Mouse (Mus musculus): ENCODE measurements around the gene Znrd1as. TPM values are rescaled to one million over a fixed set of nuclear protein-coding genes. Genes with fewer than 3 reads are reported as not detected.

Znrd1as gene
- polyA plus RNA-seq, 1 experiment from 2014 or later: 9.9 TPM

- Histone ChIP-seq H3K4me3 (no peak overlapping the region), H3K36me3 (replicated peaks) (peaks cover 57% of the 10 kb centered on the region), H3K4me1 (no peaks in the 10 kb centered on the region), H3K27ac (no peak overlapping the region), H3K9me3 (no peaks in the 10 kb centered on the region), H3K27me3 (ENCODE audit: poor library complexity, severe bottlenecking) (no peaks in the 10 kb centered on the region)
- WGBS: 87% methylated on average over 3 of the region's 3 CpGs
- DNase-seq (ENCODE audit: extremely low spot score, low spot score): no peak
These were observed 53.3 kb downstream of the Znrd1as start for GRCm38 (mm10) chr17:37011719-37012118.

DNA sequence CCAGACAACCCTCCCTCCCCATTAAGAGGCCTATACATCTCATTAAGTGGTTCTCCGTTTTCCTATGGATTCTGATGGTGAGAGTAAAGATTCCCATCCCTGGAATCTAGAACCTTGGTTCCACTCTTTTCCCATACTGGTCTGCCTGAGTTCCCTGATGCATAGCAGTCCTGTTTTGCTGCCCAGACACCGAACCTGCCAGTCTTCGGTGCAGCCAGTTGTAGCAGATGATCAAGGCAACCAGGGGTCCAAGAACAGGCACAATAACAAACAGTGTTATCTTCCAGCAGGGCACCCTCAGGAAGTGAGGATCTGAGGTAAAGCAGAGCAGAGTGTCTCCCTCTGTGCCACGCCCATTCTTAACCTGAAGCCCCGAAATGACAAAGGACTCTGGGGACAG, 53.7 kb downstream of the Znrd1as start:
- Histone ChIP-seq H3K4me1 (no peaks in the 10 kb centered on the region), H3K27me3 (ENCODE audit: poor library complexity, severe bottlenecking) (no peaks in the 10 kb centered on the region), H3K27ac (no peak overlapping the region), H3K36me3 (replicated peaks) (peaks cover 52% of the 10 kb centered on the region), H3K4me3 (no peak overlapping the region), H3K9me3 (no peaks in the 10 kb centered on the region)
- 78% methylated on average over 5 of the region's 5 CpGs for WGBS
- DNase-seq (ENCODE audit: extremely low spot score, low spot score): no peak

Other genes with a start within 250 kb of the Znrd1as start
- gene H2-M10.5, start 185.7 kb upstream of the Znrd1as start, polyA plus RNA-seq (2016; fragmentation: Nextera tagmentation; extraction: Ambion mirVana): not detected in 2 replicates
- gene H2-M10.6, start 146.4 kb upstream of the Znrd1as start, polyA plus RNA-seq (2016; fragmentation: Nextera tagmentation; extraction: Ambion mirVana): not detected in 2 replicates
- gene Trim26, start 121.5 kb upstream of the Znrd1as start, polyA plus RNA-seq (2016; fragmentation: Nextera tagmentation; extraction: Ambion mirVana): 42.8 and 44.3 TPM in 2 replicates
- 0.20 and 0.27 TPM in 2 replicates for gene Trim15, start 91.4 kb upstream of the Znrd1as start, polyA plus RNA-seq (2016; fragmentation: Nextera tagmentation; extraction: Ambion mirVana)
- gene Trim10, start 89.0 kb upstream of the Znrd1as start, polyA plus RNA-seq (2016; fragmentation: Nextera tagmentation; extraction: Ambion mirVana): 6.1 and 9.8 TPM in 2 replicates
- gene Trim40, start 68.5 kb upstream of the Znrd1as start, polyA plus RNA-seq (2016; fragmentation: Nextera tagmentation; extraction: Ambion mirVana): not detected in 2 replicates
- not detected in 2 replicates for gene Trim31, start 60.5 kb upstream of the Znrd1as start, polyA plus RNA-seq (2016; fragmentation: Nextera tagmentation; extraction: Ambion mirVana)
- 0.26 and 0.31 TPM in 2 replicates for gene Rnf39, start 15.7 kb upstream of the Znrd1as start, polyA plus RNA-seq (2016; fragmentation: Nextera tagmentation; extraction: Ambion mirVana)
- gene Ppp1r11, start 6.9 kb upstream of the Znrd1as start, polyA plus RNA-seq (2016; fragmentation: Nextera tagmentation; extraction: Ambion mirVana): 157 TPM in 2 replicates
- 89.0 and 98.1 TPM in 2 replicates for gene Znrd1, start within 50 bp of the Znrd1as start, polyA plus RNA-seq (2016; fragmentation: Nextera tagmentation; extraction: Ambion mirVana)
- not detected in 2 replicates for gene 2410137M14Rik, start 22.6 kb downstream of the Znrd1as start, polyA plus RNA-seq (2016; fragmentation: Nextera tagmentation; extraction: Ambion mirVana)
- 0.74 and 0.94 TPM in 2 replicates for gene H2-M5, start 30.9 kb downstream of the Znrd1as start, polyA plus RNA-seq (2016; fragmentation: Nextera tagmentation; extraction: Ambion mirVana)
- gene Zfp57, start 42.6 kb downstream of the Znrd1as start, polyA plus RNA-seq (2016; fragmentation: Nextera tagmentation; extraction: Ambion mirVana): 78.5 and 81.0 TPM in 2 replicates
- 0.16 and 0.30 TPM in 2 replicates for gene Mog, start 64.8 kb downstream of the Znrd1as start, polyA plus RNA-seq (2016; fragmentation: Nextera tagmentation; extraction: Ambion mirVana)
- gene Gabbr1, start 87.4 kb downstream of the Znrd1as start, polyA plus RNA-seq (2016; fragmentation: Nextera tagmentation; extraction: Ambion mirVana): 8.0 and 8.4 TPM in 2 replicates
- gene Olfr90, start 129.9 kb downstream of the Znrd1as start, polyA plus RNA-seq (2016; fragmentation: Nextera tagmentation; extraction: Ambion mirVana): not detected in 2 replicates
- 0.15 TPM in 1 of 2 replicates, not detected in the other for gene Olfr91, start 139.7 kb downstream of the Znrd1as start, polyA plus RNA-seq (2016; fragmentation: Nextera tagmentation; extraction: Ambion mirVana)
- gene Olfr92, start 161.5 kb downstream of the Znrd1as start, polyA plus RNA-seq (2016; fragmentation: Nextera tagmentation; extraction: Ambion mirVana): not detected in 2 replicates
- not detected in 2 replicates for gene Olfr93, start 202.9 kb downstream of the Znrd1as start, polyA plus RNA-seq (2016; fragmentation: Nextera tagmentation; extraction: Ambion mirVana)
- gene Ubd, start 235.3 kb downstream of the Znrd1as start, polyA plus RNA-seq (2016; fragmentation: Nextera tagmentation; extraction: Ambion mirVana): not detected in 2 replicates
- gene Olfr94, start 242.4 kb downstream of the Znrd1as start, polyA plus RNA-seq (2016; fragmentation: Nextera tagmentation; extraction: Ambion mirVana): not detected in 2 replicates

All from forebrain, embryonic 10.5 days (tissue).